Mouse (Mus musculus): ENCODE data around the gene Arxes1. TPM values are rescaled to one million over a fixed set of nuclear protein-coding genes. Genes with fewer than 3 reads are reported as not detected.

Gene Arxes1
- polyA plus RNA-seq (2021; fragmentation: Nextera tagmentation), result 30.1 and 33.2 TPM in 2 replicates
- long read RNA-seq, experiment 1, transcript Arxes1-201 (1 exons, 1,580 nt), result major isoform, 90 of 90 reads
- long read RNA-seq, experiment 1, partial matches to known transcripts, result 0 of 90 reads
- long read RNA-seq, experiment 1, other reads (novel, unspliced or antisense), result 0 of 90 reads
- long read RNA-seq, experiment 2, transcript Arxes1-201 (1 exons, 1,580 nt), result major isoform, 158 of 158 reads
- long read RNA-seq, experiment 2, partial matches to known transcripts, result 0 of 158 reads
- long read RNA-seq, experiment 2, other reads (novel, unspliced or antisense), result 0 of 158 reads

DNA sequence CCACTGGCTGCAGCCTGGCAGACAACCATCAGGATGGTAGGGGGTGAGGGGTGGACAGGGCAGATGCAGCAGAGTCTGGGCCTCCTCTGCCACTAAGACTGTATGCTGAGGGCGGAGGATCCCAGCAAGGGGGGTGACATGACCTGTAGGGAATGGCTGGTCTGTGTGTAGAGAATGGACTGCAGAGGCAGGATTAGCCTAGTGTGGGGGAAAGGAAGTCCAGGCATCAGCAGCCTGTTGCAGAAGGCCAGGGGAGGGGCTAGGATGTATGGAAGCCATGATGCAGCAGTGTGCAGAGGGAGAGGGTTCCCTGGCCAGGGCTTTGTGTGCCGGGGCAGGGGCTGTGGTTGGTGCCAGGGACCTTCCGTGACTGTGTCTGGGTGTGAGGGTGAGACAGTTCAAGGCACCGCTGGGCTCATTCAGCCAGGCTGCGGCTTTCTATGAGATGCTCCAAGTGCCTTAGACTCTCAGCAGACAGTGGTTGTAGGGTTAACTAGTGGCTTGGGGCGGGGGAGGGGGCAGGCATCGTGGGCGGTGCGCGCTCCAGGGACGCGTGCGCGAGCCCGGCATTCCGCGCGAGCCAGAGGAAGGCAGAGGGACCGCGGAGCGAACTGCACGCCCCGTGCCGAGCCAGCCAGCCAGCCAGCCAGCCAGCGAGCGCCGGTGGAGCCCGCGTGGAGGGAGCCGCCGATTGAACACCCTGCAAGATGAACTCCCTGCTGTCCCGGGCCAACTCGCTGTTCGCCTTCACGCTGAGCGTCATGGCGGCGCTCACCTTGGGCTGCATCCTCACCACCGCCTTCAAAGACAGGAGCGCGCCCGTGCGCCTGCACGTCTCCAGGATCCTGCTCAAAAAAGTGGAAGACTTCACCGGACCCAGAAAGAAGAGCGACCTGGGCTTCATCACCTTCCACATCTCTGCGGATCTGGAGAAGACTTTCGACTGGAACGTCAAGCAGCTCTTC is at the start of gene Arxes1:
Arxes1 (plus strand) TSS at position 569 of the 965 bp plus-strand sequence.

DNA sequence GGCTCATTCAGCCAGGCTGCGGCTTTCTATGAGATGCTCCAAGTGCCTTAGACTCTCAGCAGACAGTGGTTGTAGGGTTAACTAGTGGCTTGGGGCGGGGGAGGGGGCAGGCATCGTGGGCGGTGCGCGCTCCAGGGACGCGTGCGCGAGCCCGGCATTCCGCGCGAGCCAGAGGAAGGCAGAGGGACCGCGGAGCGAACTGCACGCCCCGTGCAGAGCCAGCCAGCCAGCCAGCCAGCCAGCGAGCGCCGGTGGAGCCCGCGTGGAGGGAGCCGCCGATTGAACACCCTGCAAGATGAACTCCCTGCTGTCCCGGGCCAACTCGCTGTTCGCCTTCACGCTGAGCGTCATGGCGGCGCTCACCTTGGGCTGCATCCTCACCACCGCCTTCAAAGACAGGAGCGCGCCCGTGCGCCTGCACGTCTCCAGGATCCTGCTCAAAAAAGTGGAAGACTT is 39.5 kb upstream of the Arxes1 start, which contains the start of gene Arxes2:
Arxes2 (plus strand) TSS at position 161 of the 456 bp plus-strand sequence.

DNA sequence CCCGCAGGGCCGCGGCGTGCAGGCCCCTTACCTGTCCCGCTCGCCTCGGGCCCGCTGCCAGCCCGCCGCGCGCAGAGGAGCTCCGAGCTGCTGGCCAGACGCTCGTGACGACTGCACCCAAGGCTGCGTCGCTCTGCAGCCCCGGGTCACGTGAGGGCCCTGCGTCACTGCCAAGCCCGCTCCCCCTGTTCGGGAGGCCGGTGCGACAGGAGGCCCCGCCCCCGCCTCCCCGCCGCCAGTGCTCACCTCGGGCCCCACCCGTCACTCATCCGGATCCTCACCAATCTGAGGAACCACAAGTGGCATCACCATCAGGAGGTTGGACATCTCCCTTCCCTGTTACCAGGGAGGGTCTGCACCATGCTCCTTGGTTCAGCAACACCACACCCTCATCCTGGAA is 34.9 kb downstream of the Arxes1 start, which contains the start of gene Bex2:
Bex2 (minus strand) TSS at position 217 of the 400 bp plus-strand sequence.

Other genes with a start within 250 kb of the Arxes1 start
- 36.4 and 36.9 TPM in 2 replicates for gene Bhlhb9, start 235.8 kb upstream of the Arxes1 start, polyA plus RNA-seq (2021; fragmentation: Nextera tagmentation)
- 45.4 and 55.5 TPM in 2 replicates for gene Gprasp2, start 194.3 kb upstream of the Arxes1 start, polyA plus RNA-seq (2021; fragmentation: Nextera tagmentation)
- gene Arxes2, start 39.5 kb upstream of the Arxes1 start, polyA plus RNA-seq (2021; fragmentation: Nextera tagmentation), result 78.0 and 80.9 TPM in 2 replicates
- 685 and 687 TPM in 2 replicates for gene Bex2, start 34.9 kb downstream of the Arxes1 start, polyA plus RNA-seq (2021; fragmentation: Nextera tagmentation)
- not detected in 2 replicates for gene Nxf3, start 51.9 kb downstream of the Arxes1 start, polyA plus RNA-seq (2021; fragmentation: Nextera tagmentation)
- gene Bex4, start 105.6 kb downstream of the Arxes1 start, polyA plus RNA-seq (2021; fragmentation: Nextera tagmentation), result 38.4 and 42.5 TPM in 2 replicates
- gene Tceal8, start 139.0 kb downstream of the Arxes1 start, polyA plus RNA-seq (2021; fragmentation: Nextera tagmentation), result 76.8 and 80.5 TPM in 2 replicates
- gene Tceal5, start 170.5 kb downstream of the Arxes1 start, polyA plus RNA-seq (2021; fragmentation: Nextera tagmentation), result 57.5 and 59.5 TPM in 2 replicates
- gene Tceal7, start 181.4 kb downstream of the Arxes1 start, polyA plus RNA-seq (2021; fragmentation: Nextera tagmentation), result 2.1 and 3.4 TPM in 2 replicates
- 124 and 145 TPM in 2 replicates for gene Bex1, start 182.1 kb downstream of the Arxes1 start, polyA plus RNA-seq (2021; fragmentation: Nextera tagmentation)
- 189 and 202 TPM in 2 replicates for gene Tceal9, start 211.7 kb downstream of the Arxes1 start, polyA plus RNA-seq (2021; fragmentation: Nextera tagmentation)
- gene Bex3, start 236.9 kb downstream of the Arxes1 start, polyA plus RNA-seq (2021; fragmentation: Nextera tagmentation), result 596 and 636 TPM in 2 replicates

All from layer of hippocampus, adult 6 months (tissue).